Mouse (Mus musculus): ENCODE data around the gene Pprc1. TPM values are rescaled to one million over a fixed set of nuclear protein-coding genes. Genes with fewer than 3 reads are reported as not detected.

Pprc1 gene
- polyA plus RNA-seq, 1 experiment, result not detected

GRCm38 (mm10) chr19:46004814-46005466 lies 39.7 kb upstream of the Pprc1 start:
- WGBS, result 83% methylated on average over 17 of the region's 17 CpGs
- Histone ChIP-seq H3K4me1 (ENCODE audit: control insufficient read depth, insufficient read depth, low read length) (peaks cover 15% of the 10 kb centered on the region), H3K27ac (ENCODE audit: insufficient read depth, low read depth, low read length) (no peak overlapping the region), H3K4me3 (ENCODE audit: insufficient read depth, low read depth, low read length) (no peak overlapping the region)
- no peak for TF ChIP-seq CTCF (IDR thresholded peaks at IDR 0.05; ENCODE audit: insufficient read depth, low read depth, low read length)
- no peak for TF ChIP-seq POLR2A (IDR thresholded peaks at IDR 0.05; ENCODE audit: insufficient read depth, low read depth, low read length)

- no peak overlapping the region for H3K4me3 ChIP-seq (ENCODE audit: insufficient read depth, low read depth, low read length)
- H3K4me1 ChIP-seq (ENCODE audit: control insufficient read depth, insufficient read depth, low read length), result peaks cover 15% of the 10 kb centered on the region
- H3K27ac ChIP-seq (ENCODE audit: insufficient read depth, low read depth, low read length), result no peak overlapping the region
- TF ChIP-seq POLR2A (IDR thresholded peaks at IDR 0.05; ENCODE audit: insufficient read depth, low read depth, low read length) (no peak), CTCF (IDR thresholded peaks at IDR 0.05; ENCODE audit: insufficient read depth, low read depth, low read length) (no peak)
- WGBS, result 89% methylated on average over 7 of the region's 7 CpGs
Measured at GRCm38 (mm10) chr19:46005680-46006079, 39.0 kb upstream of the Pprc1 start.

GRCm38 (mm10) chr19:46014572-46015178 lies 30.0 kb upstream of the Pprc1 start:
- TF ChIP-seq POLR2A (IDR thresholded peaks at IDR 0.05; ENCODE audit: insufficient read depth, low read depth, low read length) (no peak), CTCF (IDR thresholded peaks at IDR 0.05; ENCODE audit: insufficient read depth, low read depth, low read length) (peak; percentile 88)
- 40% methylated on average over 12 of the region's 12 CpGs for WGBS

GRCm38 (mm10) chr19:46016023-46016422 lies 28.7 kb upstream of the Pprc1 start:
- TF ChIP-seq CTCF (IDR thresholded peaks at IDR 0.05; ENCODE audit: insufficient read depth, low read depth, low read length), result no peak
- no peak for TF ChIP-seq POLR2A (IDR thresholded peaks at IDR 0.05; ENCODE audit: insufficient read depth, low read depth, low read length)
- Histone ChIP-seq H3K4me1 (ENCODE audit: control insufficient read depth, insufficient read depth, low read length) (no peaks in the 10 kb centered on the region), H3K4me3 (ENCODE audit: insufficient read depth, low read depth, low read length) (no peak overlapping the region), H3K27ac (ENCODE audit: insufficient read depth, low read depth, low read length) (no peak overlapping the region)
- WGBS, result 85% methylated on average over 2 of the region's 2 CpGs

More at GRCm38 (mm10) chr19:46014572-46015178, 30.0 kb upstream of the Pprc1 start:
- Histone ChIP-seq H3K4me1 (ENCODE audit: control insufficient read depth, insufficient read depth, low read length) (no peaks in the 10 kb centered on the region), H3K4me3 (ENCODE audit: insufficient read depth, low read depth, low read length) (no peak overlapping the region), H3K27ac (ENCODE audit: insufficient read depth, low read depth, low read length) (no peak overlapping the region)

- TF ChIP-seq POLR2A (IDR thresholded peaks at IDR 0.05; ENCODE audit: insufficient read depth, low read depth, low read length), result no peak
- no peak for TF ChIP-seq CTCF (IDR thresholded peaks at IDR 0.05; ENCODE audit: insufficient read depth, low read depth, low read length)
- Histone ChIP-seq H3K4me1 (ENCODE audit: control insufficient read depth, insufficient read depth, low read length) (no peaks in the 10 kb centered on the region), H3K27ac (ENCODE audit: insufficient read depth, low read depth, low read length) (no peak overlapping the region), H3K4me3 (ENCODE audit: insufficient read depth, low read depth, low read length) (no peak overlapping the region)
- 78% methylated on average over 6 of the region's 6 CpGs for WGBS
Measured at GRCm38 (mm10) chr19:46024959-46025358, 19.7 kb upstream of the Pprc1 start.

GRCm38 (mm10) chr19:46026567-46026966 lies 18.1 kb upstream of the Pprc1 start:
- 55% methylated on average over 8 of the region's 8 CpGs for WGBS

GRCm38 (mm10) chr19:46028747-46029320 lies 15.9 kb upstream of the Pprc1 start:
- Histone ChIP-seq H3K4me3 (ENCODE audit: insufficient read depth, low read depth, low read length) (no peak overlapping the region), H3K4me1 (ENCODE audit: control insufficient read depth, insufficient read depth, low read length) (peaks cover 12% of the 10 kb centered on the region), H3K27ac (ENCODE audit: insufficient read depth, low read depth, low read length) (no peak overlapping the region)
- no peak for TF ChIP-seq CTCF (IDR thresholded peaks at IDR 0.05; ENCODE audit: insufficient read depth, low read depth, low read length)
- no peak for TF ChIP-seq POLR2A (IDR thresholded peaks at IDR 0.05; ENCODE audit: insufficient read depth, low read depth, low read length)
- WGBS, result 76% methylated on average over 11 of the region's 11 CpGs

More at GRCm38 (mm10) chr19:46026567-46026966, 18.1 kb upstream of the Pprc1 start:
- H3K4me1 ChIP-seq (ENCODE audit: control insufficient read depth, insufficient read depth, low read length), result peaks cover under 1% of the 10 kb centered on the region; the same call in 1 of the 2 replicates
- no peak overlapping the region for H3K27ac ChIP-seq (ENCODE audit: insufficient read depth, low read depth, low read length)
- no peak for TF ChIP-seq CTCF (IDR thresholded peaks at IDR 0.05; ENCODE audit: insufficient read depth, low read depth, low read length)
- no peak for TF ChIP-seq POLR2A (IDR thresholded peaks at IDR 0.05; ENCODE audit: insufficient read depth, low read depth, low read length)
- no peak overlapping the region for H3K4me3 ChIP-seq (ENCODE audit: insufficient read depth, low read depth, low read length)

GRCm38 (mm10) chr19:46029652-46030051 lies 15.0 kb upstream of the Pprc1 start:
- WGBS, result 93% methylated on average over 1 of the region's 1 CpGs
- peaks cover 12% of the 10 kb centered on the region for H3K4me1 ChIP-seq (ENCODE audit: control insufficient read depth, insufficient read depth, low read length)
- no peak overlapping the region for H3K4me3 ChIP-seq (ENCODE audit: insufficient read depth, low read depth, low read length)

More at GRCm38 (mm10) chr19:46029652-46030051, 15.0 kb upstream of the Pprc1 start:
- TF ChIP-seq POLR2A (IDR thresholded peaks at IDR 0.05; ENCODE audit: insufficient read depth, low read depth, low read length), result no peak
- TF ChIP-seq CTCF (IDR thresholded peaks at IDR 0.05; ENCODE audit: insufficient read depth, low read depth, low read length), result no peak
- no peak overlapping the region for H3K27ac ChIP-seq (ENCODE audit: insufficient read depth, low read depth, low read length)
